Mouse (Mus musculus): Measurements from ENCODE around the gene Hist1h4f. TPM values are rescaled to one million over a fixed set of nuclear protein-coding genes. Genes with fewer than 3 reads are reported as not detected.
"Not testable (repeated sequence)": the region's sequence is repeated elsewhere in the genome, so short reads cannot be mapped to it uniquely, and the experiment has no call there.

The Hist1h4f gene
- polyA plus RNA-seq, 1 experiment from 2014 or later: 1.3 TPM

DNA sequence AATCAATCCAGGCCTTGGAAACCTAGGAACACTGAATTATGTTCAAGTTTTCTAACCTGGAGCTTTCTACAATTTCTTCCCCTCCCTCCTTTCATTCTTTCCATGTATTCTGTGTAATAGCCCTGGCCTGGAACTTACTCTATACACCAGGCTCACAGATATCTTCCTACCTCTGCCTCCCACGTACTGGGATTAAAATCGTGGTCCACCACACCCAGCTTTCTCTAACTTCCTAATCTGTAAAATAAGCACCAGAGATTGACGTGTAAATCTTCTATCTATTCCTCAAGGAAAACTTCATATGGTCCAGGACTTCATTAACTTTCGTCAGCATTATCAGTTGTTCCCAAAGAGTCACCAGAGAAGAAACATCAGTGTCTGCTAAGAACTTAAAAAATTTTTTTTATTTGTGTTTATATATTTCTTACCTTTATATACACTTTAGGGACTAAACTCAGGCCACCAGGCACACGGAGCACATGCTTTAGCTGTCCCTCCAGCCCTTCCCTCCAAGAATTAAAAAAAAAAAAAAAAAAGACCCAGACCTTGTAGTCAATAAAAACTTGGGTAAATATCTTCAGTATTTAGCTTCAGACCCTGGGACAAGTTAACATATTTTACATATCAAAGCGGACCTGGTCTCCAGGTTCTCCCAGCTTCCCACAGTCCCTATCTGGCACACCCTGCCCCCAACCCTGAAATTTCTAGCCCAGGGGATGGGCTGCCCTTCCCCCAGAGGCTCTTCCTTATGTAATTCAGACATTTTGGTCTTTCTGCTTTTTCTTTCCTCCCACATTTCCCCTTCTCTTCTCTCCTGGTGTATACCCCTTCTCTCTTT, 31.0 kb upstream of the Hist1h4f start:
- DNase-seq (ENCODE audit: low spot score) (peak; percentile 51), ATAC-seq (replicated peaks; ENCODE audit: insufficient number of reproducible peaks, low FRiP score, low TSS enrichment, low read depth) (no peak)
- H3K27me3 ChIP-seq (ENCODE audit: control insufficient read depth, insufficient read depth, low read length): no peaks in the 10 kb centered on the region
- no peaks in the 10 kb centered on the region for H3K9me3 ChIP-seq (replicated peaks; ENCODE audit: control insufficient read depth, low read length)
- no peaks in the 10 kb centered on the region; the same call in 1 of the 2 replicates for H3K4me1 ChIP-seq (ENCODE audit: control insufficient read depth, insufficient read depth, low read length)
- H3K36me3 ChIP-seq (replicated peaks; ENCODE audit: control insufficient read depth, insufficient read depth, low read depth, low read length): no peaks in the 10 kb centered on the region
- H3K9ac ChIP-seq (replicated peaks; ENCODE audit: low read length): peak overlapping the region; percentile 81
- 6% methylated on average over 6 of the region's 6 CpGs for WGBS
- H3K4me2 ChIP-seq (ENCODE audit: low read depth, low read length): peak overlapping the region; percentile 82
- peak overlapping the region; percentile 49 for H3K4me3 ChIP-seq (ENCODE audit: low read depth, low read length)
- H3K27ac ChIP-seq (replicated peaks; ENCODE audit: low read depth, low read length): peak overlapping the region; percentile 85

DNA sequence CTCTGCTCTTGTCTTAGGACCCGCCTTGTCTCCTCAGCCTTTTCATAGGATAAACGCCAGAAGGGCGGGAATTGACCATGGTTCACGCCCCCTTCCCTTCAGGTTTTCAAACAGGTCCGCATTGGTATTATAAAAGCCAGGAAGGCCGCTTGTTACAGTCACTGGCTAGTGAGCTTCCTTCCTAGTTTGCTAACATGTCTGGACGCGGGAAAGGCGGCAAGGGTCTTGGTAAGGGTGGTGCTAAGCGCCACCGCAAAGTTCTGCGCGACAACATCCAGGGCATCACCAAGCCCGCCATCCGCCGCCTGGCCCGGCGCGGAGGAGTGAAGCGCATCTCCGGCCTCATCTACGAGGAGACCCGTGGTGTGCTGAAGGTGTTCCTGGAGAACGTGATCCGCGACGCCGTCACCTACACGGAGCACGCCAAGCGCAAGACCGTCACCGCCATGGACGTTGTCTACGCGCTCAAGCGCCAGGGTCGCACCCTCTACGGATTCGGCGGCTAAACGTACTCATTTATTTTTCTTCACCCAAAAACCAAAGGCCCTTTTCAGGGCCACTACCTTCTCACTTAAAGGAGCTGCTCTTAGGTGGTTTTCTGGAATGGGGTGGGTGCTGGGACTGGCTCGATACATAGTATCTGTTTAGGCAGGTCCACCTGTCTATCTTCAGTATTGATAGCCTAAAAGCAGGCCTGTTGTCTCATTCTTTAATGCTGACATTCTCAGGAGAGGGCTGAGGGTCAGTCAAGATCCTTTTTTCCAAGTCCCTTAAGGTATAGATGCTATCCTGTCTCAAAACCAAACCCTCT, 30.2 kb upstream of the Hist1h4f start, which contains the start of gene Hist1h4d:
Gene Hist1h4d (plus strand): TSS at position 191 of the 811 bp plus-strand sequence.
- Histone ChIP-seq H3K4me2 (ENCODE audit: low read depth, low read length) (peak within 1 kb of the TSS; percentile 82), H3K4me3 (ENCODE audit: low read depth, low read length) (peak within 1 kb of the TSS; percentile 49), H3K4me1 (ENCODE audit: control insufficient read depth, insufficient read depth, low read length) (no peaks in the 10 kb centered on the region; the same call in 1 of the 2 replicates), H3K27ac (replicated peaks; ENCODE audit: low read depth, low read length) (peak within 1 kb of the TSS; percentile 85), H3K27me3 (ENCODE audit: control insufficient read depth, insufficient read depth, low read length) (no peaks in the 10 kb centered on the region), H3K9me3 (replicated peaks; ENCODE audit: control insufficient read depth, low read length) (no peaks in the 10 kb centered on the region), H3K36me3 (replicated peaks; ENCODE audit: control insufficient read depth, insufficient read depth, low read depth, low read length) (no peaks in the 10 kb centered on the region), H3K9ac (replicated peaks; ENCODE audit: low read length) (peak within 1 kb of the TSS; percentile 81)
- under 1% methylated on average over 43 of the region's 43 CpGs for WGBS
- ATAC-seq (replicated peaks; ENCODE audit: insufficient number of reproducible peaks, low FRiP score, low TSS enrichment, low read depth) (peak; percentile 89), DNase-seq (ENCODE audit: low spot score) (peak; percentile 99)

DNA sequence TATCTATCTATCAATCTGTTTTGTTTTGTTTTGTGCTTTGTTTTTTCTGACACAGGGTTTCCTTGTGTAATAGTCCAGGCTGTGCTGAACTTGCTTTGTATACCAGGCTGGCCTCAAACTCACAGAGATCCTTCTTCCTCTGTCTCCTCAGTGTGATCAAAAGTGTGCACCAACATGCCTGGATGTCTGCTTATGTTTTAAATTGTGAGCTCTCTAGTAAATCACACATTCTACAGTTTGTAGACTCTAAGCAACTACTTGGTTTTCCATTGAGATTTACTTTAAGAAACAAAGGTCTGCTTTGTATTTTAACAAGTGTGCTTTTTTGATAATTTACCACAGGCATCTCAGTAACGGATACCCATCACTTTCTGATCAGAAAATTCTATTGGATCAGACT, 26.4 kb upstream of the Hist1h4f start:
- H3K36me3 ChIP-seq (replicated peaks; ENCODE audit: control insufficient read depth, insufficient read depth, low read depth, low read length): no peaks in the 10 kb centered on the region
- no peak overlapping the region for H3K4me3 ChIP-seq (ENCODE audit: low read depth, low read length)
- H3K9ac ChIP-seq (replicated peaks; ENCODE audit: low read length): no peak overlapping the region
- H3K4me1 ChIP-seq (ENCODE audit: control insufficient read depth, insufficient read depth, low read length): no peaks in the 10 kb centered on the region
- ATAC-seq (replicated peaks; ENCODE audit: insufficient number of reproducible peaks, low FRiP score, low TSS enrichment, low read depth) (no peak), DNase-seq (ENCODE audit: low spot score) (no peak)
- 83% methylated on average over 1 of the region's 1 CpGs for WGBS
- H3K27ac ChIP-seq (replicated peaks; ENCODE audit: low read depth, low read length): no peak overlapping the region
- no peaks in the 10 kb centered on the region for H3K27me3 ChIP-seq (ENCODE audit: control insufficient read depth, insufficient read depth, low read length)
- H3K9me3 ChIP-seq (replicated peaks; ENCODE audit: control insufficient read depth, low read length): no peaks in the 10 kb centered on the region
- no peak overlapping the region for H3K4me2 ChIP-seq (ENCODE audit: low read depth, low read length)

DNA sequence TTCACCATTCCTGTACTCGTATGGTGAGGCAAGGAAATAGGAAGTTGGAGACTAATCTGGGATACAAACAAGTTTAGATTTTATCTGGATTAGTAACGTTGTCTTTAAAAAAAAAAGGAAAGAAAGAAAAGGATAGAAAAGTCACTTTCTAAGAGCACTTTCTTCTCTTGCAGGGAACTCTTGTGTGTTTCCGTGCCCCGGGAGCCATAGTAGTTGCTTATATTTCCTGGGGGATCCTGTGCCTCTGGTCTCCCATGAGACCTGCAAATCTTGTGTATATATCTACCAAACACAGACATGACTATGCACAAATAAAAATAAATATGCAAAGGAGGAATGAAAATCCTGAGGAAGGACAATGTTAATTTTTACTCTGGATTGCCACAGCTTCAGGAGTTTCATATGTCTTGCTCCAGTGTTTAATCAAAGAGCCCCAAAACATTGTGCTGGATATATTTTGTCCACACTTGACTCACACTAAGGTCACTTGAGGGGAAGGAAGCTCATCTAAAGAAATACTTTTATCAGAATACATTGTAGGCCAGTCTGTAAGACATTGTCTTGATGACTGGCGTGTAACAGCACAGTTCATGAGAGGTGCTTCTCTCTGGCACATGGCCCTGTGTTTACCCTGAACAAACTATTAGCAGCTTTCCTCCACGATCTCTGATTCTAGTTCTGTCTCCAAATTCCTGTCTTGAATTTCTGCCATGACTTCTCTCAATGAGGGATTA, 25.6 kb upstream of the Hist1h4f start:
- WGBS: 41% methylated on average over 6 of the region's 6 CpGs
- Histone ChIP-seq H3K27ac (replicated peaks; ENCODE audit: low read depth, low read length) (peak overlapping the region; percentile 91), H3K27me3 (ENCODE audit: control insufficient read depth, insufficient read depth, low read length) (no peaks in the 10 kb centered on the region), H3K36me3 (replicated peaks; ENCODE audit: control insufficient read depth, insufficient read depth, low read depth, low read length) (no peaks in the 10 kb centered on the region), H3K4me3 (ENCODE audit: low read depth, low read length) (peak overlapping the region; percentile 48), H3K4me1 (ENCODE audit: control insufficient read depth, insufficient read depth, low read length) (no peaks in the 10 kb centered on the region), H3K4me2 (ENCODE audit: low read depth, low read length) (peak overlapping the region; percentile 67), H3K9ac (replicated peaks; ENCODE audit: low read length) (peak overlapping the region; percentile 79), H3K9me3 (replicated peaks; ENCODE audit: control insufficient read depth, low read length) (no peaks in the 10 kb centered on the region)
- ATAC-seq (replicated peaks; ENCODE audit: insufficient number of reproducible peaks, low FRiP score, low TSS enrichment, low read depth) (no peak), DNase-seq (ENCODE audit: low spot score) (no peak)

GRCm38 (mm10) chr13:23576351-23576881, 25.0 kb upstream of the Hist1h4f start:
- H3K9ac ChIP-seq (replicated peaks; ENCODE audit: low read length): peak overlapping the region; percentile 79
- no peaks in the 10 kb centered on the region for H3K4me1 ChIP-seq (ENCODE audit: control insufficient read depth, insufficient read depth, low read length)
- no peaks in the 10 kb centered on the region for H3K36me3 ChIP-seq (replicated peaks; ENCODE audit: control insufficient read depth, insufficient read depth, low read depth, low read length)
- no peaks in the 10 kb centered on the region for H3K9me3 ChIP-seq (replicated peaks; ENCODE audit: control insufficient read depth, low read length)
- ATAC-seq (replicated peaks; ENCODE audit: insufficient number of reproducible peaks, low FRiP score, low TSS enrichment, low read depth) (no peak), DNase-seq (ENCODE audit: low spot score) (peak; percentile 69)
- H3K27ac ChIP-seq (replicated peaks; ENCODE audit: low read depth, low read length): peak overlapping the region; percentile 91
- no peaks in the 10 kb centered on the region for H3K27me3 ChIP-seq (ENCODE audit: control insufficient read depth, insufficient read depth, low read length)
- peak overlapping the region; percentile 48 for H3K4me3 ChIP-seq (ENCODE audit: low read depth, low read length)
- peak overlapping the region; percentile 67 for H3K4me2 ChIP-seq (ENCODE audit: low read depth, low read length)
- WGBS: 2% methylated on average over 7 of the region's 7 CpGs

DNA sequence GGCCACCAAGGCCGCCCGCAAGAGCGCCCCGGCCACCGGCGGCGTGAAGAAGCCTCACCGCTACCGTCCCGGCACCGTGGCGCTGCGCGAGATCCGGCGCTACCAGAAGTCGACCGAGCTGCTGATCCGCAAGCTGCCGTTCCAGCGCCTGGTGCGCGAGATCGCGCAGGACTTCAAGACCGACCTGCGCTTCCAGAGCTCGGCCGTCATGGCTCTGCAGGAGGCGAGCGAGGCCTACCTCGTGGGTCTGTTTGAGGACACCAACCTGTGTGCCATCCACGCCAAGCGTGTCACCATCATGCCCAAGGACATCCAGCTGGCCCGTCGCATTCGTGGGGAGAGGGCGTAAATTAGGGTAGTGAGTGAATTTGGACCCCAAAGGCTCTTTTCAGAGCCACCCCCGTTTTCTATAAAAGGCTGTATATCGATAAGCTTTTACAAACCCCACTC, 24.4 kb upstream of the Hist1h4f start:
- H3K9ac ChIP-seq (replicated peaks; ENCODE audit: low read length): peak overlapping the region; percentile 79
- DNase-seq (ENCODE audit: low spot score): peak; percentile 50

DNA sequence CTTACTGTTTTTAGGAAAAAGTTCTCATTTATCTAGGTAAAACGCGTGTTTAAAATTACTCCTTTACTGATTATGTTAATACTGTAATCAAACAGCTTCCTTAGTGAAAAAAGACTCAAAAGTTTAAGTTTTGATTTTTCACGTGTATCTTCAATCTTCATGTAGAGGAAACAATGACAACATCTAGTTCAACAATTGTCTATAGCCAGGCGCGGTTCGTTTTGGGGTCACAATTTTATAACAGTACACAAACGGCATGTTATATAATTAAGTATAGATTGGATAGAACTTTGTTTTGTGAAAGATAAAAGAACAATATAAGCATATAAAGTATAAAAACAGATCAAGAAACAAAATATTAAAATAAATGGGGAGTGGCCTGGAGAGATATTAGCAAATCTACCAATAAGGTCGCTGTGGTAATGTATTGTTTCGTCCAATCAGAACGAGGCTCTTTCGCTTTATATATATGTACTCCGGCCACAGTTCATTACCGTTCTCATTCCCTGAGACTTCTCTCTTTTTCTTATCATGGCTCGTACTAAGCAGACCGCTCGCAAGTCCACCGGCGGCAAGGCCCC, 23.9 kb upstream of the Hist1h4f start, which contains the start of gene Hist1h3d:
Gene Hist1h3d (plus strand): TSS at position 493 of the 581 bp plus-strand sequence.
- H3K27ac ChIP-seq (replicated peaks; ENCODE audit: low read depth, low read length): peak within 1 kb of the TSS; percentile 91
- under 1% methylated on average over 17 of the region's 18 CpGs for WGBS
- H3K4me2 ChIP-seq (ENCODE audit: low read depth, low read length): peak within 1 kb of the TSS; percentile 67
- H3K27me3 ChIP-seq (ENCODE audit: control insufficient read depth, insufficient read depth, low read length): no peaks in the 10 kb centered on the region
- peak; percentile 91 for DNase-seq (ENCODE audit: low spot score)
- no peaks in the 10 kb centered on the region for H3K9me3 ChIP-seq (replicated peaks; ENCODE audit: control insufficient read depth, low read length)
- H3K9ac ChIP-seq (replicated peaks; ENCODE audit: low read length): peak within 1 kb of the TSS; percentile 79
- peak within 1 kb of the TSS; percentile 48 for H3K4me3 ChIP-seq (ENCODE audit: low read depth, low read length)
- H3K4me1 ChIP-seq (ENCODE audit: control insufficient read depth, insufficient read depth, low read length): no peaks in the 10 kb centered on the region
- peak; percentile 53 for ATAC-seq (replicated peaks; ENCODE audit: insufficient number of reproducible peaks, low FRiP score, low TSS enrichment, low read depth)
- no peaks in the 10 kb centered on the region for H3K36me3 ChIP-seq (replicated peaks; ENCODE audit: control insufficient read depth, insufficient read depth, low read depth, low read length)

More for the DNA sequence above, 24.4 kb upstream of the Hist1h4f start:
- Histone ChIP-seq H3K27ac (replicated peaks; ENCODE audit: low read depth, low read length) (peak overlapping the region; percentile 91), H3K4me3 (ENCODE audit: low read depth, low read length) (peak overlapping the region; percentile 48), H3K4me2 (ENCODE audit: low read depth, low read length) (peak overlapping the region; percentile 67)
- not testable (repeated sequence) for H3K27me3 ChIP-seq (ENCODE audit: control insufficient read depth, insufficient read depth, low read length); H3K36me3 ChIP-seq (replicated peaks; ENCODE audit: control insufficient read depth, insufficient read depth, low read depth, low read length); H3K4me1 ChIP-seq (ENCODE audit: control insufficient read depth, insufficient read depth, low read length); ATAC-seq (replicated peaks; ENCODE audit: insufficient number of reproducible peaks, low FRiP score, low TSS enrichment, low read depth); H3K9me3 ChIP-seq (replicated peaks; ENCODE audit: control insufficient read depth, low read length)
- 0% methylated on average over 9 of the region's 40 CpGs for WGBS
